Mouse (Mus musculus): ENCODE measurements at regions not wholly inside any gene's neighbourhood (a gene's known extent, or its start where the extent isn't known, plus 50 kb on each side); places are given as distances from the start of the nearest gene placed in this dataset.

GRCm38 (mm10) chr15:97188545-97188944, 58.4 kb upstream of the Pced1b start:
- Histone ChIP-seq H3K36me3 (ENCODE audit: control insufficient read depth, insufficient read depth, low read length) (no peaks in the 10 kb centered on the region), H3K4me2 (no peak overlapping the region), H3K4me3 (ENCODE audit: low read depth, low read length) (no peak overlapping the region), H3K27ac (ENCODE audit: low read depth, low read length) (no peak overlapping the region), H3K27me3 (ENCODE audit: control insufficient read depth, insufficient read depth, low read length) (no peaks in the 10 kb centered on the region), H3K9ac (ENCODE audit: low read depth, low read length) (no peak overlapping the region), H3K9me3 (replicated peaks; ENCODE audit: control insufficient read depth, low read length) (no peaks in the 10 kb centered on the region), H3K4me1 (ENCODE audit: control insufficient read depth, insufficient read depth, low read length) (no peaks in the 10 kb centered on the region)
- 82% methylated on average over 17 of the region's 17 CpGs for WGBS (ENCODE audit: insufficient replicate concordance)
- no peak for ATAC-seq (replicated peaks; ENCODE audit: insufficient number of reproducible peaks, low FRiP score, low TSS enrichment)

GRCm38 (mm10) chr15:97187831-97188230, 59.1 kb upstream of the Pced1b start:
- no peak overlapping the region for H3K9ac ChIP-seq (ENCODE audit: low read depth, low read length)
- no peak for ATAC-seq (replicated peaks; ENCODE audit: insufficient number of reproducible peaks, low FRiP score, low TSS enrichment)
- no peak overlapping the region for H3K4me2 ChIP-seq
- no peaks in the 10 kb centered on the region for H3K9me3 ChIP-seq (replicated peaks; ENCODE audit: control insufficient read depth, low read length)
- H3K4me3 ChIP-seq (ENCODE audit: low read depth, low read length): no peak overlapping the region
- no peak overlapping the region for H3K27ac ChIP-seq (ENCODE audit: low read depth, low read length)
- no peaks in the 10 kb centered on the region for H3K27me3 ChIP-seq (ENCODE audit: control insufficient read depth, insufficient read depth, low read length)
- 31% methylated on average over 3 of the region's 3 CpGs for WGBS (ENCODE audit: insufficient replicate concordance)
- no peaks in the 10 kb centered on the region for H3K36me3 ChIP-seq (ENCODE audit: control insufficient read depth, insufficient read depth, low read length)
- no peaks in the 10 kb centered on the region for H3K4me1 ChIP-seq (ENCODE audit: control insufficient read depth, insufficient read depth, low read length)

GRCm38 (mm10) chr15:97186034-97186433, 60.9 kb upstream of the Pced1b start:
- 65% methylated on average over 8 of the region's 8 CpGs for WGBS (ENCODE audit: insufficient replicate concordance)

GRCm38 (mm10) chr15:97182617-97183038, 64.3 kb upstream of the Pced1b start:
- Histone ChIP-seq H3K4me3 (ENCODE audit: low read depth, low read length) (no peak overlapping the region), H3K27me3 (ENCODE audit: control insufficient read depth, insufficient read depth, low read length) (no peaks in the 10 kb centered on the region), H3K27ac (ENCODE audit: low read depth, low read length) (no peak overlapping the region), H3K4me2 (no peak overlapping the region), H3K36me3 (ENCODE audit: control insufficient read depth, insufficient read depth, low read length) (no peaks in the 10 kb centered on the region), H3K9ac (ENCODE audit: low read depth, low read length) (no peak overlapping the region), H3K9me3 (replicated peaks; ENCODE audit: control insufficient read depth, low read length) (no peaks in the 10 kb centered on the region), H3K4me1 (ENCODE audit: control insufficient read depth, insufficient read depth, low read length) (no peaks in the 10 kb centered on the region)
- no peak for ATAC-seq (replicated peaks; ENCODE audit: insufficient number of reproducible peaks, low FRiP score, low TSS enrichment)
- WGBS (ENCODE audit: insufficient replicate concordance): 55% methylated on average over 9 of the region's 9 CpGs

More at GRCm38 (mm10) chr15:97186034-97186433, 60.9 kb upstream of the Pced1b start:
- Histone ChIP-seq H3K9me3 (replicated peaks; ENCODE audit: control insufficient read depth, low read length) (no peaks in the 10 kb centered on the region), H3K9ac (ENCODE audit: low read depth, low read length) (no peak overlapping the region), H3K4me1 (ENCODE audit: control insufficient read depth, insufficient read depth, low read length) (no peaks in the 10 kb centered on the region), H3K36me3 (ENCODE audit: control insufficient read depth, insufficient read depth, low read length) (no peaks in the 10 kb centered on the region), H3K4me2 (no peak overlapping the region), H3K27ac (ENCODE audit: low read depth, low read length) (no peak overlapping the region), H3K27me3 (ENCODE audit: control insufficient read depth, insufficient read depth, low read length) (no peaks in the 10 kb centered on the region), H3K4me3 (ENCODE audit: low read depth, low read length) (no peak overlapping the region)
- no peak for ATAC-seq (replicated peaks; ENCODE audit: insufficient number of reproducible peaks, low FRiP score, low TSS enrichment)

- Histone ChIP-seq H3K9me3 (replicated peaks; ENCODE audit: control insufficient read depth, low read length) (no peaks in the 10 kb centered on the region), H3K4me3 (ENCODE audit: low read depth, low read length) (no peak overlapping the region), H3K9ac (ENCODE audit: low read depth, low read length) (no peak overlapping the region), H3K4me1 (ENCODE audit: control insufficient read depth, insufficient read depth, low read length) (no peaks in the 10 kb centered on the region), H3K27me3 (ENCODE audit: control insufficient read depth, insufficient read depth, low read length) (no peaks in the 10 kb centered on the region), H3K27ac (ENCODE audit: low read depth, low read length) (no peak overlapping the region), H3K36me3 (ENCODE audit: control insufficient read depth, insufficient read depth, low read length) (no peaks in the 10 kb centered on the region), H3K4me2 (no peak overlapping the region)
- no peak for ATAC-seq (replicated peaks; ENCODE audit: insufficient number of reproducible peaks, low FRiP score, low TSS enrichment)
- WGBS (ENCODE audit: insufficient replicate concordance): 75% methylated on average over 9 of the region's 9 CpGs
These were observed 65.8 kb upstream of the Pced1b start for GRCm38 (mm10) chr15:97180970-97181669.

GRCm38 (mm10) chr15:97178286-97178685, 68.6 kb upstream of the Pced1b start:
- Histone ChIP-seq H3K27ac (ENCODE audit: low read depth, low read length) (no peak overlapping the region), H3K27me3 (ENCODE audit: control insufficient read depth, insufficient read depth, low read length) (no peaks in the 10 kb centered on the region), H3K9ac (ENCODE audit: low read depth, low read length) (no peak overlapping the region), H3K4me1 (ENCODE audit: control insufficient read depth, insufficient read depth, low read length) (0 out of 2 replicates have a peak, but pooled peaks cover 4% of the 10 kb centered on the region), H3K9me3 (replicated peaks; ENCODE audit: control insufficient read depth, low read length) (no peaks in the 10 kb centered on the region), H3K4me2 (no peak overlapping the region), H3K4me3 (ENCODE audit: low read depth, low read length) (no peak overlapping the region), H3K36me3 (ENCODE audit: control insufficient read depth, insufficient read depth, low read length) (no peaks in the 10 kb centered on the region)
- no peak for ATAC-seq (replicated peaks; ENCODE audit: insufficient number of reproducible peaks, low FRiP score, low TSS enrichment)
- WGBS (ENCODE audit: insufficient replicate concordance): 65% methylated on average over 3 of the region's 3 CpGs

- Histone ChIP-seq H3K27me3 (ENCODE audit: control insufficient read depth, insufficient read depth, low read length) (no peaks in the 10 kb centered on the region), H3K9me3 (replicated peaks; ENCODE audit: control insufficient read depth, low read length) (no peaks in the 10 kb centered on the region), H3K27ac (ENCODE audit: low read depth, low read length) (no peak overlapping the region), H3K4me1 (ENCODE audit: control insufficient read depth, insufficient read depth, low read length) (peaks cover 4% of the 10 kb centered on the region; the same call in 1 of the 2 replicates), H3K4me2 (no peak overlapping the region), H3K4me3 (ENCODE audit: low read depth, low read length) (no peak overlapping the region), H3K9ac (ENCODE audit: low read depth, low read length) (no peak overlapping the region), H3K36me3 (ENCODE audit: control insufficient read depth, insufficient read depth, low read length) (no peaks in the 10 kb centered on the region)
- WGBS (ENCODE audit: insufficient replicate concordance): 62% methylated on average over 4 of the region's 4 CpGs
- no peak for ATAC-seq (replicated peaks; ENCODE audit: insufficient number of reproducible peaks, low FRiP score, low TSS enrichment)
These were observed 69.1 kb upstream of the Pced1b start for GRCm38 (mm10) chr15:97177806-97178205.

- no peak for ATAC-seq (replicated peaks; ENCODE audit: insufficient number of reproducible peaks, low FRiP score, low TSS enrichment)
- no peak overlapping the region for H3K27ac ChIP-seq (ENCODE audit: low read depth, low read length)
These were observed 71.9 kb upstream of the Pced1b start for GRCm38 (mm10) chr15:97174989-97175388.

GRCm38 (mm10) chr15:97173233-97173632, 73.7 kb upstream of the Pced1b start:
- Histone ChIP-seq H3K36me3 (ENCODE audit: control insufficient read depth, insufficient read depth, low read length) (no peaks in the 10 kb centered on the region), H3K4me1 (ENCODE audit: control insufficient read depth, insufficient read depth, low read length) (peaks cover 11% of the 10 kb centered on the region), H3K4me3 (ENCODE audit: low read depth, low read length) (no peak overlapping the region), H3K9me3 (replicated peaks; ENCODE audit: control insufficient read depth, low read length) (no peaks in the 10 kb centered on the region), H3K27ac (ENCODE audit: low read depth, low read length) (no peak overlapping the region), H3K9ac (ENCODE audit: low read depth, low read length) (no peak overlapping the region), H3K4me2 (peak overlapping the region; percentile 48), H3K27me3 (ENCODE audit: control insufficient read depth, insufficient read depth, low read length) (no peaks in the 10 kb centered on the region)
- 55% methylated on average over 17 of the region's 17 CpGs for WGBS (ENCODE audit: insufficient replicate concordance)
- ATAC-seq (replicated peaks; ENCODE audit: insufficient number of reproducible peaks, low FRiP score, low TSS enrichment): no peak; the same call in 1 of the 2 replicates

More at GRCm38 (mm10) chr15:97174989-97175388, 71.9 kb upstream of the Pced1b start:
- Histone ChIP-seq H3K9me3 (replicated peaks; ENCODE audit: control insufficient read depth, low read length) (no peaks in the 10 kb centered on the region), H3K36me3 (ENCODE audit: control insufficient read depth, insufficient read depth, low read length) (no peaks in the 10 kb centered on the region), H3K27me3 (ENCODE audit: control insufficient read depth, insufficient read depth, low read length) (no peaks in the 10 kb centered on the region), H3K4me3 (ENCODE audit: low read depth, low read length) (no peak overlapping the region), H3K9ac (ENCODE audit: low read depth, low read length) (no peak overlapping the region), H3K4me1 (ENCODE audit: control insufficient read depth, insufficient read depth, low read length) (peaks cover 7% of the 10 kb centered on the region; the same call in 1 of the 2 replicates), H3K4me2 (no peak overlapping the region)
- WGBS (ENCODE audit: insufficient replicate concordance): 35% methylated on average over 5 of the region's 5 CpGs

All from heart, embryonic 11.5 days (tissue).